Mouse (Mus musculus) spleen, postnatal 10 days (tissue): ENCODE results near the gene Mlxip.

Source experiments
- DNase-seq, 2 experiments: peaks; one replicate each; pipeline ENCODE4 v3.0.0; 2021 to 2022; ENCODE audit warnings: low spot score in 2 of 2

Gene Mlxip

DNA sequence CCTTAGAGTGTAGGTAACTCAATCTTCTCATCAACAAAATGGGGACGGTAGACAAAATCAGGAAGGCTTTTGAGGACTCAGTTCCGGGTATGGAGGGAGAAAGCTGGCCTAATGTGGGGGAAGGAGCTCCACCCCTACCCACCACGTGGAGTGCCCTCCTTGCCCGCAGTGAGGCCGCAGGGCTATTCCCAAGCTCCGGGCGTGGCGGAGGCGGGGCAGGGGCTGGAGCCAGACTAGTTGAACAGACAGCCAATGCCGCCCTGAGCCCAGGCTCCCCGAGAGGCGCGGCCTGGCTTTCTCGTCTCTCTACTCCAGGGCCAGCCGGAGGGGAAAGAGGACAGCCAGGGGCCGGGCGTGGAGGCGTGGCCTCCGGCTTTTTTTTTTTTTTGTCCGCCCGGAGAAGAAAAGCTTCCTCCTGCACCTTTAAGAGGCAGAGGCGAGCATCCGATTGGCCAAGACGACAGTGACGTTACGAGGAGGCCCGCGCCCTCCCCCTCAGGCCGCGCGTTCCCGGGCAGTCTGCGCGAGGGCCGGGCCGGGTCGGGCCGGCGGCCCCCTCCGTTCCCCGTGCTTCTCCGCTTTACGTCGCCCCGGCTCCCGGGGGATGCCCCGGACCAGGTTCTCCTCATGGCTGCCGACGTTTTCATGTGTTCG is at the start of gene Mlxip:
TSS of gene Mlxip (plus strand) at position 496 of the 654 bp plus-strand sequence.
- DNase-seq, result peak; percentile 82 to 89

GRCm38 (mm10) chr5:123344963-123345852 is 49.4 kb upstream of the Mlxip start:
- peak; percentile 52 to 68 for DNase-seq

- DNase-seq, result peak; percentile 43 to 66
Observed at GRCm38 (mm10) chr5:123345853-123346654, 48.5 kb upstream of the Mlxip start.

DNA sequence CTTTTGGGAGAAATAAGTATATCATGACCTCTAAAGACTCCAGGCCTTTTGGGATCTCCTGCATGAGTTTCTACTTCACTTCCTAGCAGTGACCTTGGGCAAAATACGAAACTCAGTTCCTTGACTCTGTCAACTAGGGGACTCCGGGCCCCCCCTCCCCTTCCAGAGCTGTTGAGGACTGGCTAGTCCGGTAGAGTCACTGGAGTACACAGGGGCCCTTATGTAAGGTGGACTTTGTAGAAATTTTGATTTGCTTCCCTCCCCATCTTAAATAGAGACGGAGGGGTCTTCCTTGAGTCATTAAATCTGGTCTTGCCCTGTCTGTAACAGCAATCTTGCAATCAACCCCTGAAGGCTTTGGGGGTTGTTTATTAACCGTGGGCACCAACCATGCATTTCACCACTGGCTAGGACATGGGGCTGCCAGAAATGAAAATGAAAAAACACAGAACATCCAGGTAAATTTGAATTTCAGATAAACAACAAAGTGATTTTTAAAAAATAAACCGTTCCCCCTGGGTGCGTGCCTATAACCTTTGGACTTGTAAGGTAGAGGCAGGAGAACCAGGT is 47.8 kb upstream of the Mlxip start:
- no peak for DNase-seq

- no peak for DNase-seq
Observed at GRCm38 (mm10) chr5:123347985-123348384, 46.6 kb upstream of the Mlxip start.

DNA sequence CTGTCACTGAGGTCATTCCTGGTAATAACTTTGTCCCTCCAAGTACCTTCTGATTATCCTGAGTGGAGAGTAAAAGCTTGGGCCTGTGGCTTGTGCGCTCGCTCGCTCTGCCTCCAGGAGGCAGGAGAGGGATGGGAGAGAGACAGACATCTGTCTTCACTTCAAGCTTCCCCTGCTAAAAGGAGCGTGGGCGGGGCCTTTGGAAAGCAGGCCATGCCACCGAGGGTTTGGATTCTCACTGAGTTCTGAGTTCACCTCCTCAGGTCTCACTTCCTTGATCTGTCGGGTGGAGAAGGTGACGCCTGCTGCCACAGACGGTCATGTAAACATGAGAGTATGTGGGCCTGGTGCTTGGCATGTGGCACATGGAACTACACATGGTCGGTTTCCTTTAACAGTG is 44.2 kb upstream of the Mlxip start:
- peak in 1 of 2 experiments; percentile 58 for DNase-seq

DNA sequence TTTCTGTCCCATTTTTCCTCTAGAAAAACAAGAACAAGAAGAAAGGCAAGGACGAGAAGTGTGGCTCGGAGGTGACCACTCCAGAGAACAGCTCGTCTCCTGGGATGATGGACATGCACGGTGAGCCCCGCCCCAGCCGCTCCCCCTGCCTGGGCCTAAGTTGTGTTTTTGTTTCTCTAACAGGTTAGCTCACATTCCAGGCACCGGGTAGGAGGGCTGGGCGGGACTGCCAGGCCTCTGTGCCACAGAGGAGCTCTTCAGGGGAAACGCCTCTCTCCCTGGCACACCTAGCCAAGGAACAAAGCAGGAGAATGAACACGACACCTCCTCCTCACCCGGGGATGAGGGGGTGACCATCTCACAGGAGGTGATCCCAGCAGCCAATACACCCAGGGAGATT is 38.7 kb upstream of the Mlxip start:
- no peak for DNase-seq

GRCm38 (mm10) chr5:123357253-123357652 is 37.3 kb upstream of the Mlxip start:
- no peak for DNase-seq

GRCm38 (mm10) chr5:123359431-123359830 is 35.2 kb upstream of the Mlxip start:
- no peak for DNase-seq

DNA sequence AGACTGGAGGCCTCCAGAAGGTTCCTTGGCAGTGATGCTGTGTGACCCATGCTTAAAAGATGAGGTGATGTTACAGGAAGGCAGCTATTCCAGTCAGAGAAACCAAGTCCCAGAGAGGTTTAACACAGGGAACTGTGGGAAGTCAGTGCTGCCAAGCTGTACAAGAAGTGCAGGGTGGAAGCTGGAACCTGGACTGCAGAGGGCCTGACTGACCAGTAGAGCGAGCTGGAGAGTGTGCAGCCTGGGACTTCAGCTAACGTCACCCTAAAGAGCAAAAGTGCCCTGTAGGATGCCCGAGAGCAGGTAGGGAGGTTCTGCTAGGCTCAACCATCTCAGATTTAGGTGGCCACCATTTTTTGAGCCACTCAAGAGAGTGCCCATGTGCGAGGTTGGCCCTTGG is 31.7 kb upstream of the Mlxip start:
- no peak for DNase-seq

DNA sequence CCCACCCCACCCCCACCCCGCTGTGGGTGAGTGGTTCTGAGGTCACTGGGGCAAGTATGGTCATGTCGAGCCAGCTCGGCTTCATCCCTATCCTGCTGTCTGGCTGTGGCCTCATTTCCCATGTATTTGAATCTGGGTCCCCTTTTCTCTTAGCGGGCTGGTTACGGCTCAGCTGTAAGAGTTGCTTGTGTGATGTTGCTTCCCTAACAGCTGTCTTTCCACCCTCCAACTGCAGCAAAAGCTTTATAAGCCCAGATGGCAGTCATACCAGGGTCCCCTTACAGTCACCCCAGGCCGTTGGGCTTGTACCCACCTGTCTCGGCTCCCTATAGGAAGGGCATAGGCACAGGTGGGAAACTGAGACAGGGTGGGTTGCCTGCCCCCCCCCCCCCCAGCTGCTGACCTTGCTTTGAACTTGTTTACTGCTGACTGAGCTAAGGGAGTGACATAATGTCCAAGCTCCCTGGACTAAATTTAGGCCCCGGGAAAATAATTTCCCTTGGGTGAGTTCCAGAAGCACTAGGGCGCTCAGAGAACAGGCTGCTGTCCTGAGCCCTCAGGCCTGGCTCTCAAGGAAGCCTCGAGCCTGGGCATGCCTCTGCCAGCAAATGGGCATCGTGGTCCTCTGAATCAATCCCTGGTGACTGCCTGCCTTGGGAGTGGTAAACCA is 30.2 kb upstream of the Mlxip start:
- DNase-seq, result no peak

DNA sequence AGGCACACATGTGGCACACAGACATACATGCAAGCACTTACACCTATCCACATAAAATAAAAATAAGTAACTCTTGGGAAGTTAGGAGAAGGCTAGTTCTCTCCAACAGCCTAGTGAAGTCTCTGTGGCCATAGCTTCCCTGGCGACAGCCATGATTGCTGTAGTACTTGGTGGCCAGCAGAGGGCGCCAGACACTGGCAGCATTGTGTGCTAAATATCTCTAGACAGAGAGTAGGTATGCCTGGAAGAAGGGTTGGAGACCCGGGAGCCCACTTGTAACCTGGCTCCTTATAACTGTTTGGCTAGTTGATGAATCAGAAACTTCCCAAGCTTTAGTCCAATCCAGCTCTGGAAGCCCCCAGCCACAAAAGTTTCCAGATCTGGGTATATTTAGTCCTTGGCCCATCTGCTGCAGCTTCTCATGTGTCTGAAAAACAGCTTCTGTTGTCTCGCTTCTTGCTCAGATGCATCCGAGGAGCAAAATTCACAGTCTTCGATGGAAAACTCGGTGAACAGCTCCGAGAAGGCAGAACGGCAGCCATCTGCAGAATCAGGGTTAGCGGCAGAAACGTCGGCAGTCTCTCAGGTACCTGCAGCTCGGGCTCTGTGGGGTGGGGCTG is 25.6 kb upstream of the Mlxip start:
- peak in 1 of 2 experiments; percentile 61 for DNase-seq

- no peak for DNase-seq
Observed at GRCm38 (mm10) chr5:123370049-123370448, 24.5 kb upstream of the Mlxip start.

GRCm38 (mm10) chr5:123375262-123375661 is 19.3 kb upstream of the Mlxip start:
- DNase-seq, result no peak

GRCm38 (mm10) chr5:123375793-123376452 is 18.7 kb upstream of the Mlxip start:
- DNase-seq, result no peak

DNA sequence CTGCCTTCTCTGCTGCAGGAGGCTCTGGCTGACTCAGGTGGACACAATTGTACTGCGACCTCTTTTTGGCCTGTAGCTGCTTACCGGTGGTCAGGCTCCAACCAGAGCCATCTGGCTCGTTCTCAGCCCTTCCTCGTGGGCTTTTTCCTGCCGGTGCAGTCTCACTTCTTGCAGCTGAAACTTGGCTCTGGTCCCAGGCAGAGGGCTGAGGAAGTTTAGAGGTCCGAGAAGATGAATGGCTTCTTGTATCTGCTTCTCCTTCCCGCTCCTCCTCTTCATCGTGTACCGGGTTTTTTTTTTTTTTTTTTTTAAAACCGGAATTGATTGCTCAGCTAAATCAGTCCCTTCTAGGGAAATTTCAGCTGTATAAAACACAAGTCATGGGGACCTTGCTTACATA is 18.0 kb upstream of the Mlxip start:
- DNase-seq, result peak in 1 of 2 experiments; percentile 45

DNA sequence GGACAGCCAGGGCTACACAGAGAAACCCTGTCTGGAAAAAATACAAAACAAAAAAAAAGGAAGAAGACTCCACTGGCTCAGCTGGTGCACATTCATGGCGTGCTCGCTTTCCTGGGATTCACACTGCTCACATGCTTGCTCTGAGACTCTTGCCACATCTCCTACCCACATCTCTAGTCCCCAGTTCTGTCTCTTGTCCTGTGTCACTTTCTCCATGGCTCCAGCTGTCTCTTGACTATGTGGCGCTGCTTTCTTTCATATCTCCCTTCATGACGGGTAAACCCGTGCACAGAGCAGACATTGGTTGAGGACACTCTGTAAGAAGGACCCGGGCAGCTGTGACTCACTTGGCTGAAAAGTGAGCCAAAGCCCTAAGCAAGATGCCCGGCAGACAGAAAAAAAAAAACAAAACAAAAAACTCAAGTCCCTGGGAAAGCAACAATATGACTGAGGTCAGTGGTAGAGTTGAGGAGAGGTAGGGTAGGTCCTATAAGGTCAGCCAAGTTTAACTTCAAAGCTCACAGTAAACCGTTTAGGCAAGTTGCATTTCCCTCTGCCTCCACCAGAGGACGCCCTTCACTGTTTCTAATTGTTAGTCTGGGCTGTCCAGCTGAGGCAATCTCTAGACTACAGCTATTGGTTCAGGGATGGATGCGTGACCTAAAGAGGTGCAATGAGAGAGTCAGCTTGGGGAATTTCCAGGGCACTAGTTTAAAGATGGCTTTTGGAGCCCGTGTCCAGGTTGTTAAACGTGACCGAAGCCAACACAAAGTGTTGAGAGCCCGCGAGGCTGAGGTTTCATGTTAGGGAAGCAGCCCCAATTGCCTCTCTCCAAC is 17.3 kb upstream of the Mlxip start:
- DNase-seq, result peak; percentile 67 to 86

DNA sequence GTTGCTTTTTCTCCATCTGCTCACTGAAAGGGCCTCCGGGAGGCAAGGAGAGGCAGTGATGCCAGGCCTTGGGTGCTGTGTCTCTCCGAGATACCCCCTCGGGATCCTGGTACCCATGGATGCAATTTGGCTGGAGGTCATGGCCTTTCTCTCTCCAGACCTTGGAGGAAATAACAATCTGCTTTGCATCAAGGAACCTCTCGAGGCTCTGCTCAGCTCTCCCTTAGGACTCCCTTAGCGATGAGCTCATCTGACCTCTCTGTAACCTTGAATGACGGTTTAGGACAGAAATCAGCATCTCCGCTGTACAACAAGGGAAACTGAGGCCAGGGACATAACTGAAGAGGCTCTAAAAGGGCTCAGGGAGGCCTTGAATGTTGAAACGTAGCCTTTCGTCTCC is 15.9 kb upstream of the Mlxip start:
- no peak for DNase-seq

- DNase-seq, result no peak
Observed at GRCm38 (mm10) chr5:123379504-123379931, 15.1 kb upstream of the Mlxip start.
